8 mouse cellular contexts compared by ENCODE assay signal in genomic region chr2:181598454-181599351, GRCm38 (mm10). TPM values are rescaled to one million over a fixed set of nuclear protein-coding genes. Genes with fewer than 3 reads are reported as not detected.
DNase-seq lines count a peak whose midpoint lies in the region; ATAC-seq and TF ChIP-seq lines count a peak whose summit lies in the region.

Samd10 (minus strand) TSS chr2:181599212.

- peak within 1 kb of the TSS; percentile 95 for H3K9ac ChIP-seq in forebrain, embryonic 16.5 days (replicated peaks; ENCODE audit: low read depth, low read length)
- peak within 1 kb of the TSS; percentile 82 for H3K9ac ChIP-seq in intestine, embryonic 15.5 days

- peak within 1 kb of the TSS; percentile 85 for H3K4me2 ChIP-seq in forebrain, embryonic 16.5 days (ENCODE audit: low read length)
- H3K4me2 ChIP-seq in intestine, embryonic 15.5 days (replicated peaks) = peak within 1 kb of the TSS; percentile 72

- peak; percentile 64 for DNase-seq in gastrocnemius, adult 2 months
- no peak for DNase-seq in gastrocnemius, postnatal 10 days
- peak; percentile 73 to 80 for DNase-seq in left cerebral cortex, postnatal 36 days (ENCODE audit: low spot score in 2 of 2)
- peak; percentile 60 for DNase-seq in right cerebral cortex, postnatal 4 days

- H3K9me3 ChIP-seq in forebrain, embryonic 16.5 days (ENCODE audit: control insufficient read depth, low read length) = no peaks in the 10 kb centered on the region
- no peaks in the 10 kb centered on the region for H3K9me3 ChIP-seq in intestine, embryonic 15.5 days

- peaks cover 33% of the 10 kb centered on the region for H3K4me1 ChIP-seq in forebrain, embryonic 16.5 days (replicated peaks; ENCODE audit: control insufficient read depth, insufficient read depth, low read length)
- H3K4me1 ChIP-seq in intestine, embryonic 15.5 days (replicated peaks) = peaks cover 16% of the 10 kb centered on the region

- H3K27me3 ChIP-seq in forebrain, embryonic 16.5 days (replicated peaks; ENCODE audit: control insufficient read depth, insufficient read depth, low read length) = no peaks in the 10 kb centered on the region
- 0 out of 2 replicates have a peak, but pooled peaks cover 3% of the 10 kb centered on the region for H3K27me3 ChIP-seq in intestine, embryonic 15.5 days (replicated peaks)

- no peaks in the 10 kb centered on the region for H3K36me3 ChIP-seq in forebrain, embryonic 16.5 days (ENCODE audit: control insufficient read depth, insufficient read depth)
- H3K36me3 ChIP-seq in intestine, embryonic 15.5 days = no peaks in the 10 kb centered on the region

- ATAC-seq in cerebellum, adult (ENCODE audit: insufficient number of reproducible peaks, low FRiP score, low TSS enrichment) = peak; percentile 19
- peak; percentile 29 for ATAC-seq in forebrain, embryonic 16.5 days
- ATAC-seq in intestine, embryonic 15.5 days = peak; percentile 64
- peak; percentile 20 for ATAC-seq in megakaryocyte progenitor cell, adult 5-6 weeks (replicated peaks; ENCODE audit: poor library complexity)

- peak; percentile 5; the same call in 1 of the 2 replicates for TF ChIP-seq CTCF in gastrocnemius, adult 2 months (IDR thresholded peaks at IDR 0.05)

- peak within 1 kb of the TSS; percentile 89 for H3K4me3 ChIP-seq in gastrocnemius, adult 2 months
- H3K4me3 ChIP-seq in forebrain, embryonic 16.5 days (replicated peaks; ENCODE audit: low read length) = peak within 1 kb of the TSS; percentile 61
- peak within 1 kb of the TSS; percentile 68 for H3K4me3 ChIP-seq in intestine, embryonic 15.5 days (replicated peaks)

- peak within 1 kb of the TSS; percentile 84 for H3K27ac ChIP-seq in gastrocnemius, adult 2 months
- peak within 1 kb of the TSS; percentile 83 for H3K27ac ChIP-seq in forebrain, embryonic 16.5 days (ENCODE audit: low read length)
- peak within 1 kb of the TSS; percentile 89 for H3K27ac ChIP-seq in intestine, embryonic 15.5 days

- intact Hi-C loops in gastrocnemius, adult 2 months (cut with DNase I) = loop anchor here (10.0 kb wide), 1 partner anchor 414 kb away; the partner anchor contains the start of gene Ppdpf
- intact Hi-C loops in left cerebral cortex, postnatal 36 days (cut with DNase I) = loop anchor here (5.0 kb wide), 1 partner anchor 186 kb away; no protein-coding TSS in a partner anchor

- WGBS in forebrain, embryonic 16.5 days = under 1% methylated on average over 71 of the region's 71 CpGs
- 3% methylated on average over 71 of the region's 71 CpGs for WGBS in intestine, embryonic 15.5 days

RNA-seq across cellular contexts. Expression of gene Samd10, which starts in this region (rescaled TPM):
- 1 to 10 TPM; 1.5 to 1.7 TPM for total RNA-seq in gastrocnemius, adult 2 months (2021)
- 1 to 10 TPM in 1 of 2 experiments, under 1 TPM in 1; 0.85 to 1.2 TPM for total RNA-seq in gastrocnemius, postnatal 10 days (2021)
- polyA plus RNA-seq in forebrain, embryonic 16.5 days (2015; fragmentation: Nextera tagmentation; extraction: Ambion mirVana) = 99.8 and 128 TPM in 2 replicates
- 22.3 and 22.7 TPM in 2 replicates for polyA plus RNA-seq in intestine, embryonic 15.5 days (2015; fragmentation: Nextera tagmentation; extraction: Ambion mirVana)
- 10 to 100 TPM; 19.9 to 20.9 TPM for total RNA-seq in left cerebral cortex, postnatal 36 days (2021)
- 9.0 and 10.9 TPM in 2 replicates for total RNA-seq in megakaryocyte progenitor cell, adult 5-6 weeks (2015)
- total RNA-seq in megakaryocyte progenitor cell, adult 5-6 weeks (2017) = 2.0 TPM in 2 replicates
